Mouse (Mus musculus) urinary bladder, postnatal 10 days (tissue): ENCODE data around the gene Pgr15l.

ENCODE experiments used
- DNase-seq: peaks from one replicate; pipeline ENCODE4 v3.0.0; 2022; ENCODE audit warnings: low spot score

Gene Pgr15l

DNA sequence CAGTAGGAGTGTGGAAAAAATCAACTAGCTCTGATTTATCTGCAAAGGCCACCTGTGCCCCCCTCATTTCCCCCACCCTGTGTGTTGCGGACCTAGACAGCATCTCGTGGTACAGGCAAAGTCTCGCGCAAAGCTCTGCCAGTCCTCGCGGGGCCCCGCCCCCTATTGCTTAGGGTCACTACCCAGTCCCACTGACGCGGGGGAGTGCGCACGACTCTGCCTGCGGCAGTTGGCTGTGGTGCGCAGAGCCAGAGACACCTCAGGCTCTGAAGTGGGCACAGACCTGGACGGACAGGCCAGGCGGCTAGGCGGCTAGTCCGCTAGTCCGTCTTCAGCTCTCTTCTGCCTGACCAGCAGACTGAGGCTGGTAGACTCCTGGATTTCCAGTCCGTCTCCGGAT is at the start of gene Pgr15l:
Gene Pgr15l, plus strand, starts transcription at position 228 of the 400 bp plus-strand sequence.
- DNase-seq: no peak

- no peak for DNase-seq
Measured at GRCm38 (mm10) chrX:97027540-97027939, 44.9 kb upstream of the Pgr15l start.

GRCm38 (mm10) chrX:97069816-97070215 is 2.6 kb upstream of the Pgr15l start:
- no peak for DNase-seq
